Mouse (Mus musculus) embryo, embryonic 11 days (tissue): ENCODE data around the gene Fam241a.

Experiments
- DNase-seq: peaks from one replicate; pipeline ENCODE4 v3.0.0-alpha.2; 2015

The Fam241a gene

DNA sequence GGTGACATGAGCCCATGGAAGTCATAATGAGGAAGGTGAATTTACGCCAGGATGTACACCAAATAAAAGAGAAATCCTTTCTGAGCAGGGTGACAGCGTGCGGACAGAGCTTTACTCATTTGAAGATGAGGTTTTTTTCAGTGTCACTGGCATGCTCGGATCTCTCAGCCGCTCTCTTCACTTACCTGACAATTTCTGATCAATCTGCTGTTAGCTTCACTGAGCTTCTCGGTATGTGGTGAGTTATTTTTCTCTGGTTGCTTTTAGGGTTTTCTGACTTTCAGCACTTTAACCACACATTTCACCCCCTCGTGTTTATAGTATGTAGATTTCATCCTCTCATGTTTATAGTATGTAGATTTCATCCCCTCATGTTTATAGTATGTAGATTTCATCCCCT lies 21.1 kb downstream of the Fam241a start:
- DNase-seq, result no peak

DNA sequence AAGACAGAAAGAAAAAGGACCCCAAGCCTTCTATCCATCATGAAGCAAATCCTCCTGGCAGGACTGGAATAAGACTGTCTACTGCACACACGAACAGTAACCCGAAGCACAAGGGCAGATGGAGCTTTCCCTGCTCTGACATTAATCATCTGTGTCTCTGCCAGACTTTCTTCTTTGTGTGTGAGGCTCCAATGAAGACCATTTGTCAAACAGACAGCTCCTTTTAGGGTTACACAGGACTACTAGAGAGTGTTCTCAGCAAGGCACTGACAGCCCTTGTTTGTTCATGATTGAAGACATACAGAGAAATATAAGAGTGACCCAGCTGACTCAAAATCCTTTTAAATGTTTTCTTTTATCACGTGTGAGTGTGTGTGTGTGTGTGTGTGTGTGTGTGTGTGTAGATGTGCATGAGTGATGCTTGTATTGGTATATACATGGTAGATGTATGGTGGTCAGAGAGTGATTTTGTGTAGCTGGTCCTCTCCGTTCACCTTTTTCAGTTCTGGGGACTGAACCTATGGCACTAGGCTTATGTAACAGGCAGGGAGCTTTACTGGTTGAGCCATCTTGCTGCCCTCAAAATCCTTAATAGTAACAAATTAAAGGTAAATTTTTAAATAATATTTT lies 21.8 kb downstream of the Fam241a start:
- peak; percentile 72 for DNase-seq

DNA sequence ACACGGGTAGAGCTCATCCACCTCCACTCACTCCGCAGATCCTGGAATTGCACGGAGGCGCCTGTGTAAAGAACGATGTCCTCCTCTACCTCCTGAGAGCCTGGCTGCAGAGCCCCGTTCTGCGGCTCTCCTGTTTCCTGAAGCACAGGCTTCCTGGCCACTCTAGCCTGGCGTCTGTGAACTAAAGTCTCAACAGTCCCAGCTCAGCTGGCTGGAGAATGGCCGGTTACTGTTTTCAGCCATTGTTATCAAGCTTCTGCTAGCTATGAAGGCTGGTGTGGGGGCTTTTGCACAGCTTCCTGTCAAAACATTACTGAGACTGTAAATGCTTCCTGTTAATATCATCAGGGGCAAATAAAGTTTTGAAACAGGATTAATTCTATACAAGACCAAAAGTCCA lies 24.5 kb downstream of the Fam241a start:
- no peak for DNase-seq

DNA sequence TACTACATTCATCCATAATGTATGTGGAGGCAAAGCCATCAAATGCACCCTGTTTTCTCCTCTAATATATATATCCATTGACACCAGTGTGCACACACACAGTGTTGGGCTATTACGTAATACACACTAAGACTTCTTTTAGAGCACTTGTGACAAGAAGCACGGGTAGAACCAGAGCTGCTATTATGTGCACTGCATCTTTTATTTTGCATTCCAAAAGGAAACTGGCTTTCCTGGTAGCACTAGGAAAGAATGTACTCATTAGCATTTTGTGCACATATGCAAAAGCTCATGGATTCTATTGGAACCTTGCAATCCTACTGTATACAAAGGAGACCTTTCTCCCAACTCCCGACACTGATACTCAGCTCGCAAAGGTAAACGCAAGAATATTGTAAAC lies 27.2 kb downstream of the Fam241a start:
- DNase-seq, result no peak

DNA sequence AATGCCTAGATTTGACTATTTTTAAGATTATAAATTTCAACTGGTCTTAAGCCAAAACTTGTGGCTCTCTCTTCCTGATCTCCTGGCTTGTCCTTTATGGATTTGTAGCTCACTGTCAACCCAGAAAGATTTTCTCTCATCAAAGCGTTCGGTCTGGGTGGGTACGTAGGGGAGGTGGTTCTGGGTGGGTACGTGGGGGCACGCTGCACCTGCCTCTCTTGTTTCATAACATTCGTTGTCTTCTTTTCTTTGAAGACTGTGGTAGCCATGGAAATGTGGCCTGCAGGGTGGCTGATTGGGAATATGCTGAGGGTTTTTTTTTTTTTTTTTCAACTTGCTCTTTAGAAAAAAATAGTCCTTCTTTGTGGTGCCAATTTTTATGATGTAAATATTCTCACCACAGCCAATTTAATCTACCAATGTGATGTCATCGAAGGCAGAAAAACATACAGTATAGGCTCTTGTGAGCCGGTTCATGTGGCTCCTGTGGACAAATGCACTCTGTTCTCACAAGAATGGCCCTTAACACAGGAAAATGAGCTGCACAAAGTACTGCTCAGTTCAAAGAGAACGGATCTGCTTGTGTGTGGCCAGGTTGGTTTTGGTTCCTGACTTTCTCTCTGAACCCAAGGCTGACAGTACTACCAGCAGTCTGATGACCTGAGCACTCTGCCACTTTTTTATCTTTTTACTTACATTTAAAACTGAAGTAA lies 27.9 kb downstream of the Fam241a start:
- no peak for DNase-seq

DNA sequence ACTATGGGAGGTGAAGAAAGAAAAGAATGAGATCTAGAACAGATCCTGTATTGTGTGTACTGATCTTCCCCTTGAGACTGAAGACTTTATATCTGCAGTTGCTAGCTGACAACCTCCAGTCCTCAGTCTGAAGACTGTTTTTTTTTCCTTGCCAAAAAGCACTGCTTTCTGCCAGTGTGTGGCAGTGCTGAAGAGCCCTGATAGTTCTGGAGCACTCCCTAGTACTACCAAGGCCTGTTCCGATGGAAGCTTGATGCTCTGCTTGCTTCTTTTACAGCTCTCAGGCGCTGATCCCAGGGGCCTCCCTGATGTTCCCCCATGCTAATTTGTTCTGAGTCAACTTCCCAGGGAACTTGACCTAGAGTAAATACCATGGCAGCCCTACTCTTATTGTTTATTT lies 31.9 kb downstream of the Fam241a start:
- no peak for DNase-seq

DNA sequence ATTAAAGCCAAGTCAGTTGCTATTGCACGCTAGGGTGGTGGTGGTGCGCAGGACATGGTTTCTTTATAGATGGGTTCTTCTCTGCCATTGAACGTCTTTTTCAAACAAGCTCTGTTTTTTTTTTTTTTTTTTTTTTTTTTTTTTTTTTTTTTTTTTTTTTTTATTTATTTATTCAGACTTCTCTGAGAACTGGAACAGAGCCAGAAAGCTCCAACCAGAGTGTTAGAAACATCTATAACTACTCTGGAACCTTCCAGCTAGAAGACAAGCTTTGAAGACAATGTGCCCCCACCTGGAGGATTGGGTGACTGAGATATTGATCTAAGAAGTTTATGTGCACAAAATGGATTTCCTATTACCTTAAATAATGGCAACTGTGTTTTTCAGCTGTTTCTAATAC lies 32.6 kb downstream of the Fam241a start:
- DNase-seq, result no peak

DNA sequence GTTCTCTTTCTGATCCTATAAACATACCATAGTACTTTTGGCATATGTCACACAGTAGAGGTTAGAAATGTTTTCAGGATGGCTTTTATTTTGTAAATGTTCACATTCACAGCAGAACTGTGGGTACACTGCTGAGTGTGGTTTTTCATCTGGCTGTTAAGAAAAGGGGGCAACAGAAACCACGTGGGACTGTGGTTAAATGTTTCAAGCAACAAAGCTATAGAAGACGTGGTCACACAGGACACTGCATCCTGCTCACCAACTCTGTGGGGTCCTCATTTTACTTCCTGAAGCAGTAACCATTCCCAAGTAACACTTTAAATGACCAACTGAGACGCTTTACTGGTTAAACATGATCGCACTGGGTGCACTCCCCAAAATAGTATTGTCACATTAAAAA lies 33.6 kb downstream of the Fam241a start:
- no peak for DNase-seq

DNA sequence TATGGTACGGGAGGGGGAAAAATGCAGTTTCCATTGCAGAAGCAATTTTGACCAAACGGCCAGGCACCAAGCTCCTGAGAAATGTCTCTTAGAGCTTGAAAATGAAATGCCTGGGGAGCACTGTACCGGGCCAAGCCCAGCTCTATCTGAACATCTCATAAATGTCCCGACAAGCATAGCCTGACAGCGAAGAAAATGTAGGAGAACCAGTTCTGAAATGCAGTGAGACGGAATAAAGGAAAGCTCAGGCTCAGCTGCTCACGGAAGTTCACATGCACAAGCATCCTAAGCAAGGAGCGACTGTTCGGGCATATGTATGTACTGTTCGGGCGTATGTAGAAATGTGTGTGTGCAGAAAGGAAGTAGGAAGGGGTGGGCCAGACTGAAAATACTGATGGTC lies 34.8 kb downstream of the Fam241a start:
- no peak for DNase-seq

DNA sequence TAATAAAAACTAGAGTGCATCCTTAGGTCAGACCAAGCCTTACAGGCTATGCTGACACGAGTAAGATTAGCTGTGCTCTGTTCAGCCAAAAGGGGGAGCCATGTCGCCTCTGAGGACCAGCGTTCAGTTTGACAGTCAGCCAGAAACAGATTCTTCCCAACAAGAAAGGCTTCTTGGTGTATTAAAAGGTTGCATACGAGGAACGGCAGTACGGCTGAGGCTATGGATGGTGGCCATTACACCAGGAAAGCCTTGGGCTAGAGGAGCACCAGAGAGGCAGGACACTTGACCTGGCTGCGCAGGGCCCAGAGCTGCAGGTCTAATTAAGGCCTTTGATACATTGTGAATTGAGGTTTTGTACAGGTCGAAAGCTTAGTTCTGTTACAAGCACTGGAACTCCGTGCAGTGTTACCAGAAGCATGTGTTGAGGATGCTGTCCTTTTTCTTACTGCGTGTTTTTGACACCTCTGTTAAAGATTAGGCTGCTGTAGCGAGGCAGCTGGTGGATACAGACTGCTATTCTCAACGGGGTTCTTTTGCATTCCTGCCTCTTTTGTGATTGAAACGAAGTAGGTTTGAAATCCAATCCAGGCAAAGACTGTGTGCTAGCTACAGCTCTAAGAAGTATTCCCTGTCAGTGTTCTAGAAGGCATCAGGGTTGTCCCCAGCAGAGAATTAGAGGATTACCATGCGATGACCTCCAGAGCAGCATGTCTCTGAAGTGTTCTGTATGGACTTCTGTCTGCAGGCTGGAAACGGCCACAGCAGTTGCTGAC lies 42.5 kb downstream of the Fam241a start:
- peak; percentile 82 for DNase-seq

DNA sequence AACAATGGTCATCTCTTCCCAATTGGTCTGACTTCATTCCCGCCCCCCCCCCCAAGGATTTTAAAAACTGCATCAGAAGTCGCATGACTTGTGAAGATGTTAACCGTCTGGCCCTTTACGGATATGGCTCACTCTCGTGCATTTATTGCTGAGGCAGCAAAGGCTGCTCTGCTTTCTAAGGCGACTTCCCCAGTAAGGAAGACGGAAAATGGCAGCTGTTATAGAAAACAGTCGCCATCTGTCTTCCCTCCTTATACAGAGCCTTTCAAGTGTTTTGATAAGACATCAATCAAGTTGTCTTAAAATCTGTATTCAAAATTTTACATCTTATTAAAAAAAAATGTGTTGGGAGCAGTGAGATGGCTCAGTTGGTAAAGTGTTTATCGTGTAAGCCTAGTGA lies 43.4 kb downstream of the Fam241a start:
- no peak for DNase-seq

DNA sequence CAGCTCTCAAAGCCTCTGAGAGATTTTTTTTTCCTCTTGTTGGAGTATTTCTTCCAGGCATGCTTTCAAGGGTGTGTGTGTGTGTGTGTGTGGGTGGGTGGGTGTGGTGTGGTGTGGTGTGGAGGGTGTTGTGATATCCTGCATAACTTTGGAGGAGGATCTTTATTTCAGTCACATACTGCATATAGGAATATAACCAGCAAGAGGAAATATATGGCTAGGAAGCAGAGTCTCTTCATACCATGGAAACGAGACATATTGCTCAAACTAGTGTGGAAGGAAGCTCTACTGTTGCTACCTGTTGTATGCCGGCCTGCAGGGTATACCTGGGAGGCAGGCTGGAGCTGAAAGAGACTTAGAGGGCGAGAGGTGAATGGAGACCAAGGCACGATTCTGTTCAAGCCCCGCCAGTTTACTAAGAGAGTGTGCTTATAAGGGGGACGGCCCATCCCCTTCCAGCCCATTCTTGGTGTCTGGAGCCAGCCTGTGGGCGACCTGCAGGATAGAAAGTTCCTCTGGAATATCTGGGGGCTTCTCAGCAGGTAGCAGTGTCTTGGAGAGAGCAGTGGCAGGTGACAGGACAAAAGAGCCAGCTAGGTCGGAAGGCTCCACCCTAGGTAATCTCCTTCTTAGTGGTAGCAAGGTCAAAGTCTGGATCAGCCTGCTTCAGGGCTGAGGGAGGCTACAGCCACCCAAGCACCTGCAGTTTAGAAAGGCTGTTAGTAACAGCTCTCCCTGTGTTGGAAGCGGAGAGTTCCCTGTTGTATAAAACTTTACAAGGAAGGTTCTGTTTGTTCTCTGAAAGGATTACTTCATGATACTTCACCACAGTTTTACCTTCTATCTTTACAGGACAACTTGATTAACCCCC lies 45.1 kb downstream of the Fam241a start:
- no peak for DNase-seq

DNA sequence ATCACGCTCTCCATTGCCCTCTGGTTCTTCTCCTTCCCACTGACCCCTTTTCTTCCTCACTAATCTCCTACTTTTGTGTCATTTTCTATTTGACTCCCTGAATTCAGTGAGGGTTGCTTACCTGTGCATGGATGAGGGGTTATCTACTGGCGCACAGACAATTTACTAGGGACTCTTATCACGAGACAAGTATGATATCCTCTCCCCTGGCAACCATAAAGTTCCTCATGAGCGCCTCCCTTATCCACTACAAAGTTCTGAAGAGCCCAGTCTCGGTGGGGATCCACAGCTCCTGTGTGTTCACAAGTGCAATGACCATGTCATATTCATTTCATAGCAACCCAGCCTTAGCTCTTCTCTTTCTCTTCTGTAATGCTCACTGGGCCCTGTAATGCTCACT lies 46.2 kb downstream of the Fam241a start:
- DNase-seq, result no peak

DNA sequence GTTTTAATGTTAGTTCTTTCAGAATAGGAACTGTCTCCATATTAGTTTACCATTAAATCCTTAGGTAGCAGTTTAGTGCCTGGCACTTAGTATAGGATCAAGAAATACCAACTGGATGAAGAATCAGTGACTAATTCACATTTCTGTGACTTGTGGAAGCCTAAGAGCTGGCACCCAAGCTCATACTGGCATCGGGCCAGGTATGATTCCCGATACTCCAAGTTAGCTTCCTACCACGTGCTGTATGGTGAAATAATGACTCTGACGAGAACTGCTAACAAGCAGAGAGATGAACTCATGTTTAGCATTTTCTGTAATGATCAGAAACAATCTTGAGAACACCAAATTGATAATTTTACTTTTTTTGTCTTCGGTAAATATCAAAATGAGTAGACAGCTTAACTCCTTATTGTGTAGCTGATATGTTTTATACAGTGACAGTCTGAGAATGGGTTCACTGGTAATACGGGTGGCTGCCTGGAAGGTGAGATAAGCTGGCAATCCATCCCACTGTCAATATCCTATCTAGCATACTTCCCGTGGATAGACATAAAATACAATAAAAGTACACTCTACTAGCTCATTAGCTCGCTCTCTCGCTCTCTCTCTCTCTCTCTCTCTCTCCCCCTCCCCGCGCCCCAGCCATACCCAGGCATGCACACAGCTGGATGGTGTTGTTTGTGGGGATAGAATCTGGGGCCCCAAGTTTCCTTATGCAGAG lies 47.9 kb downstream of the Fam241a start:
- no peak for DNase-seq

DNA sequence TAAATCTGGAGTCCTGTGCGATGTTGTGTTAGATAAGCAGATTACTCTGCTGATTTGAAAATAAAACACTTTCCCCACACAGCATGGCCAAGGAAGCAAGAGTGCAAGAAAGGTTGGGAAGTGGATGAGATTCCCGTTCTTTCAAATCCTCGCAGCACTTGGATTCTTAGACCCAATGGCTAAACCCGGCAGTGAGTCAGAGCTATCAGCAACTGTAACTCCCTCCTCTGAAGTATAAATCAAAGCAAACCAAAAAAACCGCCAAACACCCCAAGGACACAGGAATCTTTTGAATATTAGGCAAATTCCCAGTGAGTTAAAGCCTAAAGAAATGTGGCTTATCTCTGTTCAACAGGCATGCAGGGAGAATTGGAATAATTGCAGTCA lies 52.2 kb downstream of the Fam241a start:
- DNase-seq, result no peak

DNA sequence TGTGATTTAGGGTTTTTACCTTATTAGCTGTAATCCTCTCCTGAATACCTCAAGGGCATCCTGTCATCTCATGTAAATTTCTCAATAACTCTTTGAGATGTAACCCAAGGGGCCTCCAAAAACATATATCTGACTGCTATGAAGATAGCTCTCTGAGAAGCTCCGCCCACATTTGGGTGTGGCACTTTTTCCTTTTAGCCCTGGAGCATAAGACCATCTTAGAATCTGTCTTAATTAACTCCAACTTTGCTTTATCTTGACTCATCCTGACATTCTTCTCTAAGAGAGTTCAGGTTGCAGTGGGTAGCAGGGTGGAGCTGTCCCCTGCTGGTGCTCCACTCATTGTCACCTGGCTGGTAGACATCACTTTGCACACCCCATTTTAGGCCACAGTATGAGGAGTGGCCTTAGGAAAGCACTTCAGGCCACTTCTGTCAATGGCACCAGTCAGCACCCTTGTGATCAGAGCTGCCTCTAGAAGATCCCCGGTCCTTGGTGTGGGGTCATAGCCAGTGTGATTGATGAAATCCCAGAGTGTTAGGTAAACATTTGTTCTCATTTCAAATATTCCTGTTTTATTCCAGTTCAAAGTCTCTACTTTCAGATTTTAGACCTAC lies 52.7 kb downstream of the Fam241a start:
- DNase-seq, result no peak

DNA sequence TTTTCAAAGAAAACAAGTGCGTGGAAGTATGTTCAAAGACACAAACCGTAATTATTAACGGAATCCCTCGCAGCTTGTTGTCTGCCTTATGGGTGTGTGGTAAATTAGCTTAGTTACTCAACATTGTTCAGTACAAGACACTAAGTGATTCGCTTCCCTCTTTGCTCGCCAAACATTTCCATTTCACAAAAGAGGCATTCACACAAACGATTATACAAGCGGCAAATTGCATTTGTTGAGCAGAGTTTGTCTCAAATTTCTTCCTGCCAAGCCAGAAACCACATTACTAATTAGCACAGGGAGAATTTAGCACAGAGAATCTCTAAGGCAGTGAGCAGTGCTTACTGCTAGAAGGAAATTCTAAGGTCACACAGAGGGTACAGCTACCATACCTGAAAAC lies 54.2 kb downstream of the Fam241a start:
- DNase-seq, result no peak

DNA sequence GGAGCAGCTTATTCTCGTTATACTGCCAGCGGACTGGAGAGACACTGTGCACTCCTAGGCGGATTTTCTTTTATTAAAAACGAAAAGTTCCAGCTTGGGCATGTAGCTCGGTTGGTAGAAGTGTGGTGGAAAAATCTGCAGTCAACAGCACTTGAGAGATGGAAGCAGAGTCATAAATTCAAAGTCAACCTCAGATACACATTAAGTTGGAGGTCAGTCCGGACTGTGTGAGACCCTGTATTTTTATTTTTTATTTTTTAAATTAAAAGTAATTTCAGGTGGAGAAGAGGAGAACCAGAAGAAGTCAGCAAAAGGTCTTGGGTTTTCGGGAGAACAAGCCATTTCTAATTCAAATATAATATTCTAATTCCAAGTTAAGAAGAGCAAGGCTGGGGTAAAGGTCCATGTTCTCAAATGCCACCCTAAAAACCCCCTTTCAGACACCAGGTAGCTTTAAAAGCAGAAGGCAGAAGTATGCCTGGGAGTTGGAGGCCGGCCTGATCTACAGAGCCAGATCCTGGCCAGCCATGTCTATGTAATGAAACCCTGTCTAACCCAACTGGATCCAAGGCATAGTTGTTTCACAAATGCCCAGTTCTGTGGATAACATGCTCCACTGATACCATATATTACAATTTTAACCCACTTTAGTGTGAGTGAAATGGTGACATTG lies 58.0 kb downstream of the Fam241a start:
- DNase-seq, result no peak

DNA sequence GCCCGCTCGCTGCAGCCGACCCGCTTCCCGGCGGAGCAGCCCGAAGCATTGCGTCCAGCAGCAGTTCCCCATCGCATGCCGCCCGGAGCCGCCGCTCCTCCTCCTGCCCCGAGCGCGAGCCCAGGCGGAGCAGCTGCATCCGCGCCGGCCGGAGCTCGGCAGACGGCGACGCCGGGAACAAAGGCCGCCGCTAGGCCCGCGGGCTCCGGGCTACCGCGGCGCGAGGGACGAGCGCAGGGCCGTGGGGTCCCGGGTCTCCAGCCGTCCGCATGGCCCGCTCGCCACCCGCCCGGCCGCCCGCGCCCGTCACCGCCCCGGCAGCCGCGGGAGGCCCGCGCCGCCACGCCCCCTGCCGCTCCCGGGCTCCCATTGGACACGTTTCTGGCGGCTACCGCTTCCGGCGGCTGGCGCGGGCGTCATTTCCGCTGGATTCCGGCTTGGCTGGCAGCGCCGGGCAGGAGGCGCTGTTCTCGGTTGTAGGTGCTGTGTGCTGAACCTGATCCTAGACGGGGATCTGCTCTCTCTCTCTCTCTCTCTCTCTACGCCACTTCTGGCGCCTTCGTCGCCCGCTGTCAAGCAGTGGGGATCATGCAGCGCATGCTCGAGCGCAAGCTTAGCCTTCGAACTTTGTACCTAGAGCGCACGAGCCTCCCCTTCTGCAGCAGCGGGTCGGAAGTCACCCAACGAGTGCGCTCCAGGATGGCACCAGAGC lies 58.8 kb downstream of the Fam241a start, which contains the start of gene Ap1ar:
Gene Ap1ar (minus strand): TSS at position 370 of the 712 bp plus-strand sequence.
- DNase-seq, result peak; percentile 97

DNA sequence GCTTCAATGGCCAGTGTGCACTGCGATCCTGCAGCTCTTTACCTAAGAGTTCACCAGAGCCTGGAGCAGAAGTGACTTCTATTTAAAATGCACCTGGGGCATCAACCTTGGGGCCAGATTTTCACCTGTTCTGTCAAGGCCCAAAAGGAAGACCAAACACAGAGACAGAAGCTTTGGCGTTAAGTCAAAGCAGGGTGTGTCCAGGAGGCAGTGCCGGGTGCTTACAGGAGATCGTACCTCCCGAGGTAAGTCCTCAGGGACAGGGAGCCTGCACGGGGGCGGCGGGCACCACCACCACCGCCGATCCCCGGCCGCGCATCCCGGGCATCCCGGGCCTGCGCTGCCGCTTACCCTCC lies 59.3 kb downstream of the Fam241a start:
- no peak for DNase-seq

DNA sequence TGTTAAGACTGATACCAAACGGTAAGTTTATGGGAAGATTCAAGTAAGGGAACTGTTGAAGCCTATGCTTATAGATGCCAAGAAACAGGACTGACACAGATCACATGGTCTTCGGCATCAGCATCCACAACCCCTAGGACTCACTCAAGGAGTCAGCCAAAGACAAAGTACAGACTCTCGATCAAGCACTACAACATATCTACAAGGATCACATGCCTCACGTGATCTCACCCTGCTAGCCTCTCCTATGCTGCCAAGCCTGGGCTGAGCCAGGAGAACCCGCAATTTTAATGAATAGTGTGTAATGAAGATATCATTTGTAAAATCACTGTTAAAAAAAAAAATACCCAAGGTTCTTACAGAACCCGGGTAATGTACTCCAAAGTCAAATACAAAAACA lies 60.5 kb downstream of the Fam241a start:
- DNase-seq, result no peak
